ENCODE assay signal across 17 mouse cellular contexts in the genomic region with DNA sequence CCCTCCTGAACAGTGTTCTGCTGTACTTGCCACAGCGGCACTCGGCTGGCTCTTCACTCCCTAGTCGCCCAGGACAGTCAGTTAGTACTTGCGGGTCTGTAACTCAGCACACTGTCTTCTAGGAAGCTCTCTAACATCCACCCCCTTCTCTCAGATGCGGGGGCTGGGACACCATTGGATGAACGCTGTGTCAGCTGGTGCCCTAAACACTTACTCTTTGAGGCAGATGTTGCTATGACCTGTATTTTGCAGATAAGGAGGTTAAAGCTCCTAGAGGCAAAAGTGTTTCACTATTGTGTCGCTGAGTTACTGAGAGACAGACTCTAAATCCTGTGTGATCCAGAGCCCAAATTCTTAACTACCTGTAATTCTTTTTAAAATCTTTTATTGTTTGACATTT. TPM values are rescaled to one million over a fixed set of nuclear protein-coding genes. Genes with fewer than 3 reads are reported as not detected.
DNase-seq lines count a peak whose midpoint lies in the region; ATAC-seq and TF ChIP-seq lines count a peak whose summit lies in the region.
"Had no signal": no experiment of that assay in that cellular context is flagged by ENCODE, and none has a peak within 500 bp of the region (broad histone marks: within the 10 kb centered on the region; RNA-seq: fewer than 3 reads in every experiment).

No protein-coding gene starts in this region.

- peak overlapping the region; percentile 37 to 42 for H3K4me3 ChIP-seq in MEL (ENCODE audit: control insufficient read depth in 1 of 2, insufficient read depth in 1 of 2, low read depth in 2 of 2, low read length in 2 of 2)
- no peak overlapping the region for H3K4me3 ChIP-seq in liver, postnatal 0 days (ENCODE audit: low read depth, low read length)
- H3K4me3 ChIP-seq: forebrain, embryonic 13.5 days; heart, embryonic 13.5 days; neural tube, embryonic 12.5 days had no signal

- no peaks in the 10 kb centered on the region for H3K27me3 ChIP-seq in MEL (ENCODE audit: control insufficient read depth in 1 of 2, insufficient read depth in 2 of 2, low read length in 2 of 2)
- no peaks in the 10 kb centered on the region for H3K27me3 ChIP-seq in liver, postnatal 0 days (ENCODE audit: insufficient read depth, low read length)
- H3K27me3 ChIP-seq: forebrain, embryonic 13.5 days; heart, embryonic 13.5 days; neural tube, embryonic 12.5 days had no signal

- no peak; a peak in 1 of 4 replicates for TF ChIP-seq POLR2A in MEL (IDR thresholded peaks at IDR 0.05; ENCODE audit: control insufficient read depth in 1 of 2, insufficient read depth in 1 of 2, low read depth in 1 of 2, low read length in 2 of 2, poor library complexity in 1 of 2)

- no peak for TF ChIP-seq RAD21 in MEL (IDR thresholded peaks at IDR 0.05; ENCODE audit: low read depth, low read length)

- H3K4me1 ChIP-seq in MEL (ENCODE audit: control insufficient read depth in 1 of 2, insufficient read depth in 2 of 2, low read length in 2 of 2): peaks cover 20 to 47% of the 10 kb centered on the region in 2 experiments
- H3K4me1 ChIP-seq in liver, postnatal 0 days (ENCODE audit: insufficient read depth): peaks cover 73% of the 10 kb centered on the region
- H3K4me1 ChIP-seq: forebrain, embryonic 13.5 days had no signal

- peak overlapping the region; percentile 22; the same call in 1 of the 2 replicates for H3K4me2 ChIP-seq in liver, postnatal 0 days (ENCODE audit: low read depth, low read length)
- H3K4me2 ChIP-seq: forebrain, embryonic 13.5 days; heart, embryonic 13.5 days; neural tube, embryonic 12.5 days had no signal

- H3K9ac ChIP-seq in MEL (ENCODE audit: control insufficient read depth, low read depth, low read length, poor library complexity, severe bottlenecking): peak overlapping the region; percentile 40
- no peak overlapping the region for H3K9ac ChIP-seq in liver, postnatal 0 days (replicated peaks)
- H3K9ac ChIP-seq: forebrain, embryonic 13.5 days; heart, embryonic 13.5 days; neural tube, embryonic 12.5 days had no signal

- H3K27ac ChIP-seq in MEL (ENCODE audit: control insufficient read depth, low read depth, low read length): peak overlapping the region; percentile 67
- H3K27ac ChIP-seq in liver, postnatal 0 days (ENCODE audit: low read depth): peak overlapping the region; percentile 23
- H3K27ac ChIP-seq: forebrain, embryonic 13.5 days; heart, embryonic 13.5 days; neural tube, embryonic 12.5 days had no signal

- no peaks in the 10 kb centered on the region; the same call in 1 of the 2 replicates for H3K79me2 ChIP-seq in MEL (ENCODE audit: control insufficient read depth, insufficient read depth, low read length, poor library complexity)

- WGBS in liver, postnatal 0 days (ENCODE audit: insufficient replicate concordance): 38% methylated on average over 7 of the region's 7 CpGs

- TF ChIP-seq CTCF in MEL (IDR thresholded peaks at IDR 0.05 in 2 of 3, conservative IDR thresholded peaks at IDR 0.05 in 1 of 3; ENCODE audit: control insufficient read depth in 1 of 3, insufficient read depth in 1 of 3, low read depth in 2 of 3, low read length in 3 of 3, poor library complexity in 1 of 3, severe bottlenecking in 1 of 3): no peak
- TF ChIP-seq CTCF in liver, postnatal 0 days (IDR thresholded peaks at IDR 0.05; ENCODE audit: low read depth): no peak

- H3K36me3 ChIP-seq in MEL (ENCODE audit: control insufficient read depth in 1 of 2, insufficient read depth in 2 of 2, low read length in 2 of 2): peaks cover 0 to 37% of the 10 kb centered on the region in 2 experiments; a peak in 2 of 4 replicates
- no peaks in the 10 kb centered on the region for H3K36me3 ChIP-seq in liver, postnatal 0 days (replicated peaks; ENCODE audit: insufficient read depth, low read length)
- H3K36me3 ChIP-seq: heart, embryonic 13.5 days; neural tube, embryonic 12.5 days had no signal

- DNase-seq in MEL (ENCODE audit: low read depth, low spot score): peak; percentile 89
- DNase-seq in induced T-regulatory cell, adult 2 months (ENCODE audit: low read depth): peak; percentile 34
- peak; percentile 37 for DNase-seq in liver, postnatal 0 days
- peak; percentile 80 for DNase-seq in thymus, postnatal 14 days
- no peak for DNase-seq in ovary, postnatal 36 days (ENCODE audit: low spot score)
- no peak for DNase-seq in gastrocnemius, postnatal 25 days
- no peak for DNase-seq in ovary, adult 18-20 months (ENCODE audit: low spot score)
- DNase-seq: cerebellum, adult 11-12 months; cerebellum, postnatal 25 days; heart, postnatal 36 days; kidney, adult 2 months; kidney, postnatal 4 days; lung, postnatal 10 days had no signal

- ATAC-seq in liver, postnatal 0 days: peak; percentile 56
- ATAC-seq: forebrain, embryonic 13.5 days; hindbrain, embryonic 16.5 days had no signal

- peak; percentile 26 to 56; a peak in 3 of 4 replicates for TF ChIP-seq EP300 in MEL (IDR thresholded peaks at IDR 0.05; ENCODE audit: low read depth in 1 of 2, low read length in 2 of 2)
- TF ChIP-seq EP300 in liver, postnatal 0 days (IDR thresholded peaks at IDR 0.05; ENCODE audit: low read depth): no peak

- no peaks in the 10 kb centered on the region for H3K9me3 ChIP-seq in MEL (replicated peaks; ENCODE audit: insufficient read depth, low read length)
- H3K9me3 ChIP-seq in liver, postnatal 0 days (ENCODE audit: low read length): peaks cover 4% of the 10 kb centered on the region; the same call in 1 of the 2 replicates
- H3K9me3 ChIP-seq: forebrain, embryonic 13.5 days; neural tube, embryonic 12.5 days had no signal

TF ChIP-seq in MEL, 35 proteins besides CTCF, POLR2A, EP300 and RAD21 (continues in another document):
- TF ChIP-seq BHLHE40 (IDR thresholded peaks at IDR 0.05; ENCODE audit: borderline replicate concordance, low read depth, low read length): no peak
- TF ChIP-seq USF1 (IDR thresholded peaks at IDR 0.05; ENCODE audit: low read depth, low read length): peak; percentile 76
- no peak for TF ChIP-seq MAZ (IDR thresholded peaks at IDR 0.05; ENCODE audit: low read depth, low read length)
- 0 out of 2 replicates have a peak, but pooled peaks have one; percentile 11 for TF ChIP-seq MYC (IDR thresholded peaks at IDR 0.05; ENCODE audit: low read depth, low read length)
- no peak for TF ChIP-seq ELF1 (IDR thresholded peaks at IDR 0.05; ENCODE audit: low read depth, low read length)
- no peak for TF ChIP-seq UBTF (IDR thresholded peaks at IDR 0.05; ENCODE audit: borderline replicate concordance, insufficient read depth, low read depth, low read length)
- peak; percentile 66 for TF ChIP-seq TCF12 (IDR thresholded peaks at IDR 0.05; ENCODE audit: low read depth, low read length)
- TF ChIP-seq NELFE (IDR thresholded peaks at IDR 0.05; ENCODE audit: low read depth, low read length): peak; percentile 45
- TF ChIP-seq GABPA (IDR thresholded peaks at IDR 0.05; ENCODE audit: low read depth, low read length): no peak
- TF ChIP-seq CHD2 (IDR thresholded peaks at IDR 0.05; ENCODE audit: low read length): no peak; the same call in 1 of the 2 replicates
- TF ChIP-seq POLR2AphosphoS2 (IDR thresholded peaks at IDR 0.05; ENCODE audit: low read length): no peak
- TF ChIP-seq TAL1 (IDR thresholded peaks at IDR 0.05; ENCODE audit: low read length): peak; percentile 83
- no peak for TF ChIP-seq MAFK (IDR thresholded peaks at IDR 0.05; ENCODE audit: borderline replicate concordance, low read depth, low read length)
- no peak for TF ChIP-seq ZNF384 (IDR thresholded peaks at IDR 0.05; ENCODE audit: low read depth, low read length)
- TF ChIP-seq ZMIZ1 (IDR thresholded peaks at IDR 0.05; ENCODE audit: low read depth, low read length): no peak
- TF ChIP-seq POLR2AphosphoS5 (IDR thresholded peaks at IDR 0.05; ENCODE audit: borderline replicate concordance, low read depth, low read length): no peak
- no peak for TF ChIP-seq ZC3H11A (IDR thresholded peaks at IDR 0.05; ENCODE audit: low read depth, low read length)
- no peak for TF ChIP-seq E2F4 (IDR thresholded peaks at IDR 0.05; ENCODE audit: borderline replicate concordance, low read depth, low read length)
- TF ChIP-seq CHD1 (IDR thresholded peaks at IDR 0.05; ENCODE audit: low read depth, low read length): no peak
- no peak; a peak in 1 of 4 replicates for TF ChIP-seq USF2 (IDR thresholded peaks at IDR 0.05; ENCODE audit: borderline replicate concordance in 1 of 2, insufficient read depth in 1 of 2, low read depth in 1 of 2, low read length in 2 of 2)
- no peak for TF ChIP-seq MYB (IDR thresholded peaks at IDR 0.05; ENCODE audit: low read depth, low read length)
- peak; percentile 89 for TF ChIP-seq SIN3A (IDR thresholded peaks at IDR 0.05; ENCODE audit: low read length)
- TF ChIP-seq TBP (IDR thresholded peaks at IDR 0.05; ENCODE audit: low read depth, low read length): 0 out of 2 replicates have a peak, but pooled peaks have one; percentile 34
- no peak for TF ChIP-seq HCFC1 (IDR thresholded peaks at IDR 0.05; ENCODE audit: low read depth, low read length)
- peak; percentile 94 for TF ChIP-seq ETS1 (IDR thresholded peaks at IDR 0.05; ENCODE audit: low read depth, low read length)
- no peak for TF ChIP-seq ZKSCAN1 (IDR thresholded peaks at IDR 0.05; ENCODE audit: low read depth, low read length)
- no peak for TF ChIP-seq MAX (IDR thresholded peaks at IDR 0.05; ENCODE audit: low read length)
- TF ChIP-seq MXI1 (IDR thresholded peaks at IDR 0.05; ENCODE audit: low read depth, low read length): 0 out of 2 replicates have a peak, but pooled peaks have one; percentile 41
- no peak for TF ChIP-seq NRF1 (IDR thresholded peaks at IDR 0.05; ENCODE audit: insufficient read depth, low read depth, low read length, poor library complexity, severe bottlenecking)
- no peak for TF ChIP-seq JUND (IDR thresholded peaks at IDR 0.05; ENCODE audit: low read depth, low read length)
- TF ChIP-seq SMC3 (IDR thresholded peaks at IDR 0.05; ENCODE audit: low read depth, low read length): no peak

RNA-seq across cellular contexts. Expression of a gene that starts 36.4 kb away (rescaled TPM):
- 23.6 and 30.7 TPM in 2 replicates for total RNA-seq in MEL (2012; rRNA removed)
- 10 to 100 TPM in 1 of 2 experiments, not detected in 1; 29.2 TPM for polyA plus RNA-seq in MEL (2012; ENCODE audit: insufficient read depth in 1 of 2, insufficient read length in 2 of 2, low read depth in 1 of 2, low replicate concordance in 2 of 2, missing spikeins in 1 of 2)
- polyA plus RNA-seq in liver, postnatal 0 days (2015; fragmentation: Nextera tagmentation; extraction: Ambion mirVana): 5.2 and 6.2 TPM in 2 replicates
- 10 to 100 TPM in 1 of 2 experiments, 1 to 10 TPM in 1; 8.7 to 10.2 TPM for total RNA-seq in gastrocnemius, postnatal 25 days (2021)

RNA-seq across cellular contexts. Expression of a gene that starts 58.6 kb away (rescaled TPM):
- total RNA-seq in MEL (2012; rRNA removed): 2.5 and 4.0 TPM in 2 replicates
- 1 to 10 TPM in 1 of 2 experiments, not detected in 1; 9.9 TPM for polyA plus RNA-seq in MEL (2012; ENCODE audit: insufficient read depth in 1 of 2, insufficient read length in 2 of 2, low read depth in 1 of 2, low replicate concordance in 2 of 2, missing spikeins in 1 of 2)
- polyA plus RNA-seq in liver, postnatal 0 days (2015; fragmentation: Nextera tagmentation; extraction: Ambion mirVana): 6.9 and 9.1 TPM in 2 replicates
- 10 to 100 TPM; 40.1 to 40.7 TPM for total RNA-seq in gastrocnemius, postnatal 25 days (2021)

Comparison
In these comparisons a context has a peak if more than half of its experiments do, and no peak if none do; other contexts are left out.
1. DNase-seq: peak in MEL (single experiment), induced T-regulatory cell, adult 2 months (single experiment), liver, postnatal 0 days (single experiment) and thymus, postnatal 14 days (single experiment); none in ovary, postnatal 36 days (single experiment), gastrocnemius, postnatal 25 days (single experiment) and ovary, adult 18-20 months (single experiment).